Mouse (Mus musculus): ENCODE data around the gene Bag5.
"Not testable (repeated sequence)": the region's sequence is repeated elsewhere in the genome, so short reads cannot be mapped to it uniquely, and the experiment has no call there.

The Bag5 gene

GRCm38 (mm10) chr12:111677882-111678669 is 35.0 kb downstream of the Bag5 start, which contains the start of gene Trmt61a:
Gene Trmt61a, plus strand, starts transcription at chr12:111678105.
- peak; percentile 89 to 95 for DNase-seq (ENCODE audit: inconsistent age in 2 of 2, low spot score in 1 of 2)

- DNase-seq (ENCODE audit: inconsistent age in 2 of 2, low spot score in 1 of 2), result no peak
Observed at GRCm38 (mm10) chr12:111677421-111677820, 35.6 kb downstream of the Bag5 start.

GRCm38 (mm10) chr12:111675797-111676580 is 37.1 kb downstream of the Bag5 start:
- no peak for DNase-seq (ENCODE audit: inconsistent age in 2 of 2, low spot score in 1 of 2)

GRCm38 (mm10) chr12:111674850-111675486 is 38.1 kb downstream of the Bag5 start:
- no peak for DNase-seq (ENCODE audit: inconsistent age in 2 of 2, low spot score in 1 of 2)

- DNase-seq (ENCODE audit: inconsistent age in 2 of 2, low spot score in 1 of 2), result no peak
Observed at GRCm38 (mm10) chr12:111672581-111672980, 40.5 kb downstream of the Bag5 start.

- peak; percentile 84 to 91 for DNase-seq (ENCODE audit: inconsistent age in 2 of 2, low spot score in 1 of 2)
Observed at GRCm38 (mm10) chr12:111672176-111672575, 40.9 kb downstream of the Bag5 start, which contains the start of gene Ckb. Gene Ckb, minus strand, starts transcription at chr12:111672338.

- DNase-seq (ENCODE audit: inconsistent age in 2 of 2, low spot score in 1 of 2), result peak; percentile 81 to 83
Observed at GRCm38 (mm10) chr12:111671431-111671902, 41.6 kb downstream of the Bag5 start.

GRCm38 (mm10) chr12:111670976-111671375 is 42.1 kb downstream of the Bag5 start:
- peak in 1 of 2 experiments; percentile 65 for DNase-seq (ENCODE audit: inconsistent age in 2 of 2, low spot score in 1 of 2)

- DNase-seq (ENCODE audit: inconsistent age in 2 of 2, low spot score in 1 of 2), result peak; percentile 64 to 78
Observed at GRCm38 (mm10) chr12:111670371-111670971, 42.6 kb downstream of the Bag5 start.

- DNase-seq (ENCODE audit: inconsistent age in 2 of 2, low spot score in 1 of 2), result no peak
Observed at GRCm38 (mm10) chr12:111669961-111670360, 43.1 kb downstream of the Bag5 start.

- peak in 1 of 2 experiments; percentile 70 for DNase-seq (ENCODE audit: inconsistent age in 2 of 2, low spot score in 1 of 2)
Observed at GRCm38 (mm10) chr12:111669000-111669788, 43.9 kb downstream of the Bag5 start.

GRCm38 (mm10) chr12:111668457-111668912 is 44.6 kb downstream of the Bag5 start:
- peak; percentile 94 to 98 for DNase-seq (ENCODE audit: inconsistent age in 2 of 2, low spot score in 1 of 2)

GRCm38 (mm10) chr12:111667421-111667820 is 45.6 kb downstream of the Bag5 start:
- no peak for DNase-seq (ENCODE audit: inconsistent age in 2 of 2, low spot score in 1 of 2)

- no peak for DNase-seq (ENCODE audit: inconsistent age in 2 of 2, low spot score in 1 of 2)
Observed at GRCm38 (mm10) chr12:111666380-111666779, 46.7 kb downstream of the Bag5 start.

GRCm38 (mm10) chr12:111665041-111665880 is 47.8 kb downstream of the Bag5 start:
- peak; percentile 59 to 66 for DNase-seq (ENCODE audit: inconsistent age in 2 of 2, low spot score in 1 of 2)

- no peak for DNase-seq (ENCODE audit: inconsistent age in 2 of 2, low spot score in 1 of 2)
Observed at GRCm38 (mm10) chr12:111664144-111664634, 48.9 kb downstream of the Bag5 start.

- no peak for DNase-seq (ENCODE audit: inconsistent age in 2 of 2, low spot score in 1 of 2)
Observed at GRCm38 (mm10) chr12:111663228-111664143, 49.6 kb downstream of the Bag5 start.

GRCm38 (mm10) chr12:111661554-111661953 is 51.5 kb downstream of the Bag5 start:
- DNase-seq (ENCODE audit: inconsistent age in 2 of 2, low spot score in 1 of 2), result not testable (repeated sequence)
